Mouse (Mus musculus): ENCODE data around the gene Efcab11. TPM values are rescaled to one million over a fixed set of nuclear protein-coding genes. Genes with fewer than 3 reads are reported as not detected.

The Efcab11 gene
- total and polyA plus RNA-seq, 3 experiments: 2.5 to 3.5 TPM; not detected in 1

DNA sequence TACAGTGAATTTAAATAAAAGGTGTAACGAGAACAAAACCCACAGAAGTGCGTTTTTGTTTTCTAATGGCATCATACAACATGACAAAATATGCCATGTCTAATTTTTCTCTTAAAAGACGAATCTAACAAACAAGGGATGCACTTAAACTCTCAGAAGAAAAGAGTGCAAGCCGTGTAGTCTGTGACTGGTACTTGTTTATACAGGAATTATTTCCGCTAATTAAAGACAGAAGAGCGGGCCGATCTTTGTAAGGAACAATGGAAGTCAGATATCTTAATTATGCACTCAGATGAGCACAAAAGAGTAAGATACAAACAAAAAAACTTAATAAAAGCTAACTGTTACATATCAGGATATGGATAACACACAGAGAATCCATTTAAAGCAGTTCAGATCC, 104.3 kb downstream of the Efcab11 start:
- Histone ChIP-seq H3K36me3 (ENCODE audit: control insufficient read depth in 1 of 2, insufficient read depth in 2 of 2, low read length in 2 of 2) (no peaks in the 10 kb centered on the region), H3K79me2 (ENCODE audit: control insufficient read depth, insufficient read depth, low read length, poor library complexity) (no peaks in the 10 kb centered on the region), H3K9ac (ENCODE audit: control insufficient read depth, low read depth, low read length, poor library complexity, severe bottlenecking) (no peak overlapping the region), H3K27ac (ENCODE audit: control insufficient read depth, low read depth, low read length) (no peak overlapping the region), H3K4me3 (ENCODE audit: control insufficient read depth in 1 of 2, insufficient read depth in 1 of 2, low read depth in 2 of 2, low read length in 2 of 2) (no peak overlapping the region), H3K4me1 (ENCODE audit: control insufficient read depth in 1 of 2, insufficient read depth in 2 of 2, low read length in 2 of 2) (no peaks in the 10 kb centered on the region), H3K9me3 (replicated peaks; ENCODE audit: insufficient read depth, low read length) (no peaks in the 10 kb centered on the region), H3K27me3 (ENCODE audit: control insufficient read depth in 1 of 2, insufficient read depth in 2 of 2, low read length in 2 of 2) (no peaks in the 10 kb centered on the region)
- TF ChIP-seq TBP (IDR thresholded peaks at IDR 0.05; ENCODE audit: low read depth, low read length) (no peak), GATA1 (IDR thresholded peaks at IDR 0.05; ENCODE audit: low read depth, low read length) (no peak), NELFE (IDR thresholded peaks at IDR 0.05; ENCODE audit: low read depth, low read length) (no peak), ZC3H11A (IDR thresholded peaks at IDR 0.05; ENCODE audit: low read depth, low read length) (no peak), HCFC1 (IDR thresholded peaks at IDR 0.05; ENCODE audit: low read depth, low read length) (no peak), RAD21 (IDR thresholded peaks at IDR 0.05; ENCODE audit: low read depth, low read length) (no peak)
- no peak for DNase-seq (ENCODE audit: low read depth, low spot score)

DNA sequence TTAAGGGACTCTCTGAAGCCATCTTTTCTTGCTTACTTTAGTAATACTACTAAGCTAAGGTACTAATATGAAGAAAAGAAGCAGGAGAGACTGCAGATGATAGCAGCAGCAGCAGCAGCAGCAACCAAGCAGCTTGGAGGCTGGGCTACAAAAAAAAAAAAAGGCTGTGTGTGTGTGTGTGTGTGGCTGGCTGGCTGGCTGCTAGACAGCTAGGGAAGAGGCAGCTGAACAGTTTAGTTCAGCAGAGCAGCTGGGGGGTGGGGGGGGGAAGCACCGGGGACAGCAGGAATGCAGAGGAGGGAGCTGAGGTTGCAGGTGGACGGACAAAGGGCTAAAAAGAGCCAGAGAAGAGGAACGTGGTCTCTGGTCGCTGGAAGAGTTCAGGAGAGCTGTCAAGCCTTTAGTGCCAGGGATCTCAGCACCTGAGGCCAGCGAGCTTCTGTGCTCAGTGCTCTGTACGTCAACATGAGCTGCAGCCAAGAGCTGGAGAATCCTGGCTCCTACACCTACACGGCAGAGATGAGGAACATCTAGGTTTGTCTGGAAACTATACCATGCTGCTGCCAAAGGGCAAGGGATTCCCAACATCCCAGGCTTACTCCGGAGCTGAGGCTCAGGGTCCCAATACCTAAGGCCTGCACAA, 107.6 kb downstream of the Efcab11 start:
- Histone ChIP-seq H3K4me1 (ENCODE audit: control insufficient read depth in 1 of 2, insufficient read depth in 2 of 2, low read length in 2 of 2) (no peaks in the 10 kb centered on the region), H3K36me3 (ENCODE audit: control insufficient read depth in 1 of 2, insufficient read depth in 2 of 2, low read length in 2 of 2) (no peaks in the 10 kb centered on the region), H3K79me2 (ENCODE audit: control insufficient read depth, insufficient read depth, low read length, poor library complexity) (no peaks in the 10 kb centered on the region), H3K9ac (ENCODE audit: control insufficient read depth, low read depth, low read length, poor library complexity, severe bottlenecking) (no peak overlapping the region), H3K27ac (ENCODE audit: control insufficient read depth, low read depth, low read length) (no peak overlapping the region), H3K4me3 (ENCODE audit: control insufficient read depth in 1 of 2, insufficient read depth in 1 of 2, low read depth in 2 of 2, low read length in 2 of 2) (no peak overlapping the region), H3K9me3 (replicated peaks; ENCODE audit: insufficient read depth, low read length) (no peaks in the 10 kb centered on the region), H3K27me3 (ENCODE audit: control insufficient read depth in 1 of 2, insufficient read depth in 2 of 2, low read length in 2 of 2) (no peaks in the 10 kb centered on the region)
- no peak for DNase-seq (ENCODE audit: low read depth, low spot score)
- TF ChIP-seq USF2 (IDR thresholded peaks at IDR 0.05; ENCODE audit: borderline replicate concordance in 1 of 2, insufficient read depth in 1 of 2, low read depth in 1 of 2, low read length in 2 of 2): no peak
- TF ChIP-seq NELFE (IDR thresholded peaks at IDR 0.05; ENCODE audit: low read depth, low read length): no peak
- TF ChIP-seq BHLHE40 (IDR thresholded peaks at IDR 0.05; ENCODE audit: borderline replicate concordance, low read depth, low read length): no peak
- TF ChIP-seq MYB (IDR thresholded peaks at IDR 0.05; ENCODE audit: low read depth, low read length): no peak
- TF ChIP-seq MEF2A (IDR thresholded peaks at IDR 0.05; ENCODE audit: extremely low read depth, insufficient replicate concordance, low read depth, low read length, poor library complexity, severe bottlenecking): no peak
- TF ChIP-seq TCF12 (IDR thresholded peaks at IDR 0.05; ENCODE audit: low read depth, low read length): no peak
- TF ChIP-seq EP300 (IDR thresholded peaks at IDR 0.05; ENCODE audit: low read depth in 1 of 2, low read length in 2 of 2): no peak
- TF ChIP-seq JUND (IDR thresholded peaks at IDR 0.05; ENCODE audit: low read depth, low read length): no peak
- TF ChIP-seq SIN3A (IDR thresholded peaks at IDR 0.05; ENCODE audit: low read length): no peak
- no peak for TF ChIP-seq SMC3 (IDR thresholded peaks at IDR 0.05; ENCODE audit: low read depth, low read length)
- no peak for TF ChIP-seq RAD21 (IDR thresholded peaks at IDR 0.05; ENCODE audit: low read depth, low read length)
- TF ChIP-seq UBTF (IDR thresholded peaks at IDR 0.05; ENCODE audit: borderline replicate concordance, insufficient read depth, low read depth, low read length): no peak
- TF ChIP-seq ZMIZ1 (IDR thresholded peaks at IDR 0.05; ENCODE audit: low read depth, low read length): no peak
- TF ChIP-seq E2F4 (IDR thresholded peaks at IDR 0.05; ENCODE audit: borderline replicate concordance, low read depth, low read length): no peak
- TF ChIP-seq ELF1 (IDR thresholded peaks at IDR 0.05; ENCODE audit: low read depth, low read length): no peak
- TF ChIP-seq ZNF384 (IDR thresholded peaks at IDR 0.05; ENCODE audit: low read depth, low read length): no peak
- no peak for TF ChIP-seq MYC (IDR thresholded peaks at IDR 0.05; ENCODE audit: low read depth, low read length)
- no peak for TF ChIP-seq NRF1 (IDR thresholded peaks at IDR 0.05; ENCODE audit: insufficient read depth, low read depth, low read length, poor library complexity, severe bottlenecking)
